Mouse (Mus musculus): ENCODE results near the gene Ssbp2.

Gene Ssbp2

GRCm38 (mm10) chr13:91461299-91461698 lies 1.2 kb downstream of the Ssbp2 start:
- no peak for DNase-seq (ENCODE audit: low spot score in 2 of 2)

DNA sequence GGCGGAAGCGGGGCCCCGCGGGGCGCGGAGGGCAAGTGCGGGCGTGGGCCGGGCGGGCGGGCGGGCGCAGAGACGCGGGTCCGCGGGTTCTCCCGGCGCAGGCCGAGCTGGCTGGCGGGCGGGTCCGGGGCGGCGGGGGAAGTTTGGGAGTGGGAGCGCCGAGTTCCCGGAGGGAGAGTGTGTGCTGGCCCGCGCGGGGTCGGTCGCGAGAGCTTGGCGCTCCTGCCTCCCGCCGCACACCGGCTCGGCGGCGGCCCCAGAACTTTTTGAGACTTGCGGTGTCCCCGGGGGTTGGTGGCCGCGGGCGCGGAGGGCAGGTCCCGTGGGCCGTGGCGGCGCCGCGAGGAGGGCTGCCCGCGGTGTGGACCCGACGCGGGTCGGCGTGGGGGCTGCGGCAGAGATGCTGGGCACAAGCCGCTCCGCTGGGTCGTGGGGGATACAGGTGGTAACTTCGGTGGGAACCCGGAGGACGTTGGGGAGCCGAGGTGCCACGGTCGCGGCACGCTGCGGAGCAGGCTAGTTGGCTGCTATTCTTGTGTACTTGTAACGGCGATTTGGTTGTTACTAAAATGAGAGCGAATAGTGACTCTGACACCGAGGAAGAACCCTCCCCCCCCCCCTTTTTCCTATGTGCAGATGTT lies 1.7 kb downstream of the Ssbp2 start:
- DNase-seq (ENCODE audit: low spot score in 2 of 2): peak in 1 of 2 experiments; percentile 19

- no peak for DNase-seq (ENCODE audit: low spot score in 2 of 2)
Measured at GRCm38 (mm10) chr13:91462395-91462794, 2.3 kb downstream of the Ssbp2 start.

- DNase-seq (ENCODE audit: low spot score in 2 of 2): peak in 1 of 2 experiments; percentile 56
Measured at GRCm38 (mm10) chr13:91462893-91463481, 2.9 kb downstream of the Ssbp2 start.

GRCm38 (mm10) chr13:91465002-91465715 lies 5.1 kb downstream of the Ssbp2 start:
- DNase-seq (ENCODE audit: low spot score in 2 of 2): no peak

DNA sequence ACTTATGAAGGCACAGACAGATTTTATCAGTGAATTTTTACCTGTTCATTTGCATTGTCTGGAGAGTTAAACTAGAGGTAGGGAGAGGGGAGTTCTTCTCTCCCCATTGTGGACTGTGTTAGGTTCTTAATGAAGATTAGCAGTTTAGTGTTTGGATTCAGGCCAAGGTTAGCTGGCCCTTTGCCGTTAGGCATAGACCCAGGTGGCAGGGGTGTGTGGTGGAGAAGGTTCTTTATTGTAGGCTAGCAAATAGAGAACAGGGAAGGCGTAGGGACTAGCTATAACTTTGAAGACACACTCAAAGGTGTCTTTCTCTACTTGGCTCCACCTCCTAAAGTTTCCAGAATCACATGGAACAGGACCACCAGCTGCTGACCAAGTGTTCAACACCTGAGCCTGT lies 11.5 kb downstream of the Ssbp2 start:
- DNase-seq (ENCODE audit: low spot score in 2 of 2): no peak

DNA sequence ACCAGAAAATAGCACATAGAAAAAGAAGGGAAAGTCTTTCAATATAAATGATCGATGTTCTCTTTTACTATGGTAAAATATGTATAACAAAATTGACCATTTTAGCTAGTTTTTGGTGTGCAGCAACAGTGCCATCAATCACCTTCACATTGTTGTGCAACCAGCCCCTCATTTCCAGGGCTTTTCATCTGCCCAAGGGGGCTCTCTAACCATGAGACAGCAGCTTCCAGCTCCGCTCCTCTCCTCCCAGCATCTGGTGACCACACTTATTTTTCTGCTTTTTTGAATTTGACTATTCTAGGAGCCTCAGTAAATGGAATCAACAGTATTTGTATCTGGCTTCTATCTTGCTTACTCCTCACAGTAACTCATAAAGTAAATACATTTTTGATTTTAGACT lies 11.9 kb downstream of the Ssbp2 start:
- DNase-seq (ENCODE audit: low spot score in 2 of 2): no peak

- no peak for DNase-seq (ENCODE audit: low spot score in 2 of 2)
Measured at GRCm38 (mm10) chr13:91473527-91473926, 13.4 kb downstream of the Ssbp2 start.

DNA sequence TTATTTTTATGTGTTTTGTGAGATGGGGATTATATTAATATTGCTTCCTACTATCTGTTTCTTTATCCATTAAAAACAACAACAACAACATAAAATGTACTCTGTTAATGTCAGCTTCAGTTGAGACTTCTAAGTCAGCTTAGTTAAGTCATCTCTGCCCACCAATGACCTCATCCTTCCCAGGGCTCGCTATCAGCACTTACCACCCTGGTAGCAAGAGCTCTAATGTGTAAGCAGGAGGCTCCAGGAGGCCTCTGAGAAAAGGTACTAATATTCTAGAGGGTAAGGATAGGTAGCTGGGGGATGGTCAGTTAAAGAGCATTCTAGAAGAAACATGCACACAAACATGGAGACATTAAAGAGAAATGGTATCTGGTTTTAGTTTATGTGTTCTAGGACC lies 13.9 kb downstream of the Ssbp2 start:
- DNase-seq (ENCODE audit: low spot score in 2 of 2): no peak

DNA sequence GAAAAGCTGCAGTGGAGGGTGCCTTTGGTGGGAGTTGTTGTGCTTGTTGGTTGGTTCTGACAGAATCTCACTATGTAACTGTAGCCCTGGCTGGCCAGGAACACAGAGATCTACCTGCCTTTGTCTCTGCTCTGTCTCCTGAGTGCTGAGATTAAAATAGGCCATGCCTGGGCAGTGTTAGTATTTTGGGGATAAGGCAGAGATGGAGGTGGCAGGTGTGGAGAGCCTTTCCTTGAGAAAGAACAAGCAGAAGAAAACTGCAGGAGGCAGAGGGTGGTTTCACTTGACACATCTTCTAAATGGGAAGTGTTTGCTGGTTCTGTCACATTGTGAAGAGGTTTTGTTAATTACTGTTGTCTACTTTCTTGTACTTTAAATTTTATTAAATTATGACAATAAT lies 15.8 kb downstream of the Ssbp2 start:
- DNase-seq (ENCODE audit: low spot score in 2 of 2): no peak

DNA sequence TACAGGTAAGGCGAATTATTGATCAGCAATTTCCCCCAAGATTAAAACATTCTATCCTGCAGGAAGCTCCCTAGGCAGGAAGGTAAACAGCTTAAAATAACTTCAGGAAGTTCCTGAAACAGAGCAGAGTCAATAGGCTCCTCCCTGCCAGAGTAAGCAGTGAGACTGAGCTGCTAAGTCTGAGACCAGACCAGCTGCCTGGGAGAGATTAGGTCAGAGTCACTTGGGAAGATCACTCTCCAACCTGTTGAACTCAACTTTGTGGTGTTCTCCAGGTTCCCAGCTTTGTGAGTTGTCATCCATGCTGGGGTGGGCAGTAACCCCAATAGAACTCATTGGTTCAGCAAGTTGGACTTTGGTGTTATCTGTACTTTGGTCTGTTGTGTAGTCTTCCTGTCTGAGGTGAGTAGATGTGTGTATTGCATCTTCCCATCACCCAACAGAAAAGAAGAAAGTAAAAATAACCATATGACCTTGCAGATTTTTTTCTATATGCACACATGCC lies 16.6 kb downstream of the Ssbp2 start:
- DNase-seq (ENCODE audit: low spot score in 2 of 2): no peak

GRCm38 (mm10) chr13:91478011-91478410 lies 17.9 kb downstream of the Ssbp2 start:
- DNase-seq (ENCODE audit: low spot score in 2 of 2): peak in 1 of 2 experiments; percentile 40

DNA sequence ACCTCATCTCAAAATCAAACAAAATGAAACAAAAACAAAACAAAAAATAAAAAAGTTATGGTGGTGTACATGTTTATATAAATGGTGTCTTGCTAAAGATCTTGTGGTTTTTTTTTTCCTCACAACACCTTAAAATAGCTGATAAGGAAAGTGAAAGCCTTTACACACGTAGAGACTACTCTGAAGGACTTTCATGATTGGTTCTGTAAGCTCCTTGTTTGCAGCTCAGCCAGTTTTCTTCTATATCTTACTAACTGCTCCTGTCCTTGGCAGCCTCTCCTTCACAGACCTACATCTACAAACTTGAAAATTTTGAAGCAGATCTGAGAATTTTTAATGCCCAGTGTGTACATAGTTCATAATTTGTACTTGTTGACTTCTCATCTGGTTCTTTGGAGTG lies 24.2 kb downstream of the Ssbp2 start:
- DNase-seq (ENCODE audit: low spot score in 2 of 2): no peak

DNA sequence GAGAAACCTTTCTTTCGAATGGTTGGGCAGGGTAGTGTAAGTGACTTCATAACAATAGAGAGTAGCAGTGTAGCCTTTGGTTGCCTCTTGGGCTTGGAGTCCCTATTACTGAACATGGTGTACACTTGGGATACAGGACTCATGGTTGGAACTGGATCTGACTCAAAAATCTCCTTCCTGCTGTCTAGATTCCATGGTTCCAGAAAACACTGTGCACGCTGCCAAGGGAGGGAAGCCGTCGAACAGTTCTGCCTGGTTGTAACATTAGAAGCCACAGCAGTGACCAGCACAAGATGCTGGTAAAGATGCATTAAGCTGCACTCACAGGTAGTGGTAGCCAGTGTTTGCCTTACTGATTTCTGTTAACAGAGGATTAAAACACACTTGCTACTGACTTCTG lies 32.0 kb downstream of the Ssbp2 start:
- DNase-seq (ENCODE audit: low spot score in 2 of 2): no peak

- no peak for DNase-seq (ENCODE audit: low spot score in 2 of 2)
Measured at GRCm38 (mm10) chr13:91497055-91497454, 37.0 kb downstream of the Ssbp2 start.

- DNase-seq (ENCODE audit: low spot score in 2 of 2): no peak
Measured at GRCm38 (mm10) chr13:91501735-91502134, 41.7 kb downstream of the Ssbp2 start.

GRCm38 (mm10) chr13:91502642-91503373 lies 42.7 kb downstream of the Ssbp2 start:
- no peak for DNase-seq (ENCODE audit: low spot score in 2 of 2)

GRCm38 (mm10) chr13:91508991-91509390 lies 48.9 kb downstream of the Ssbp2 start:
- DNase-seq (ENCODE audit: low spot score in 2 of 2): no peak

DNA sequence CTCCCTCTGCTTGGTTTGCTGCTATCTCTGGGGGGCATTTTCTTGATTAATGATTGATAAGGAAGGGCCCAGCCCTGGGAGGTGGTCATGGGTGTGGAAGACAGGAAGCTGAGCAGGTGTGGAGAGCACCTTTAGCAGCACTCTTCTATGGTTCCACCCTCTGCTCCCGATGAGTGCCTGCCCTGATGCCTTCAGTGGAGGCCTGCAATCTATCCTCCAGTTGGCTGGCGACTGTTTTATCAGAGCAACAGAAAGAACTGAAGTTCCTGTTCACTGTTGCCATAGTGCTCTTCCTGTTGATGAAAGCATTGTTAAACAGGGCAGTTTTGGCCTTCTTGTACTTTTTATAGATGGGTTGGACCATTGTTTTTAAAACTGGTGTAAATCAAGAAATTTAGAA lies 49.4 kb downstream of the Ssbp2 start:
- DNase-seq (ENCODE audit: low spot score in 2 of 2): no peak

DNA sequence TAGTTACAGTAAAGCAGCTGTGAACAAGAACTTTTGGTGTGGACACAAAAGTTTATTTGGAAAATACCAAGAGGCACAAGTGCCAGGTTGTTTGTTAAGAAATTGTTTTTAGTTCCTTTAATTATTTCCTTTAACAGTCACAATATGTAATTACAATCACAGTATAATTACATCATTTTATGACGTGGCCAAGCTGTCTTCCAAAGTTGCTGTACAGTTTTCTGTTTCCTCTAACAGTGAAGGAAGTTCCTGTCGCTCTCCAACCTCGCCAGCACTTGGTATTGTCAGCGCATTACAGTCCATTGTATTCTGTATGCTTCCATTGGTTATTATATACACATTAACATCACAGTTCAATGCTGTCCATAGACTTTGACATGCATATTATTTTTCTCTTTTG lies 54.9 kb downstream of the Ssbp2 start:
- no peak for DNase-seq (ENCODE audit: low spot score in 2 of 2)

DNA sequence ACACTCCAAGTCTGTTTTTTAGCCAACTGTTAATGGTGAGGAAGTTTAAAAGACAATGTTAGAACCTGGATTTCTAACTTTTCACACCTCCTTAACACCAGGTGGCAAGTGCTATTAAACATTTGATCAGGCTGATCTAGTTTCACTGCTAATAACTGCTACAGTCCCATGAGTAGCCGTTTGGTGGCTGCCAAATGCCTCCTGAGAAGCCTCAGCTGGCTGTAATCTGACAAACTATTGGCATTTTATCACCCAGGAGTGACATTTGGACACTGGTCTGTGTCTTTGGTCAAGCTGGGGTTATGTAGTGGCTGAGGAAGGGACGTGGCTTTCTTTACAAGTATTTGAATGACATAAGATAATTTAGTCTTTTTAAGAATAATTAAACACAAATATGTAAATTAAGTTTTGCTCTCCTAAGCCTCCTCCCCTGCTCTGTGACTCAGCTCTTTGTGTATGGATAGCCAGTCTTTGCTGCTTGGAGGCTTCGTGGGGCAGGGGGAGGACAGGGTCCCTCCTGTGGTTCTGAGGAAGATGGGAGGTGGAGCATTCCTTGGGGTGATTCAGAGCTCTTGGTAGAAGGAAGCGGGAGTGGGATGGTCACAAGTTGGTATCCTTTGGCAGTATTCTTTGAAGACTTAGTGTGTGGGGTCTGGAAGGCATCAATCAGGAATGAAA lies 60.1 kb downstream of the Ssbp2 start:
- no peak for DNase-seq (ENCODE audit: low spot score in 2 of 2)

GRCm38 (mm10) chr13:91520968-91521367 lies 60.9 kb downstream of the Ssbp2 start:
- DNase-seq (ENCODE audit: low spot score in 2 of 2): no peak

All from left cerebral cortex, adult 9 months (tissue).